8 mouse cellular contexts compared by ENCODE assay signal in genomic region chr11:32498757-32499535, GRCm38 (mm10). TPM values are rescaled to one million over a fixed set of nuclear protein-coding genes. Genes with fewer than 3 reads are reported as not detected.
A peak's percentile ranks its signal among the peaks of the same experiment; 100 is the strongest.
DNase-seq lines count a peak whose midpoint lies in the region; ATAC-seq lines count a peak whose summit lies in the region.

No protein-coding gene starts in this region.

- ATAC-seq in midbrain, embryonic 14.5 days (ENCODE audit: low FRiP score, low TSS enrichment), result no peak

- no peak overlapping the region for H3K27ac ChIP-seq in midbrain, embryonic 14.5 days (replicated peaks; ENCODE audit: low read depth, low read length)
- no peak overlapping the region for H3K27ac ChIP-seq in midbrain, embryonic 10.5 days (replicated peaks)

- H3K36me3 ChIP-seq in midbrain, embryonic 14.5 days (ENCODE audit: control insufficient read depth, insufficient read depth, low read length), result peaks cover 15% of the 10 kb centered on the region; the same call in 1 of the 2 replicates
- H3K36me3 ChIP-seq in midbrain, embryonic 10.5 days, result peaks cover 47% of the 10 kb centered on the region

- no peaks in the 10 kb centered on the region for H3K9me3 ChIP-seq in midbrain, embryonic 14.5 days (ENCODE audit: control insufficient read depth, low read length)
- no peaks in the 10 kb centered on the region for H3K9me3 ChIP-seq in midbrain, embryonic 10.5 days (replicated peaks)

- H3K4me1 ChIP-seq in midbrain, embryonic 14.5 days (ENCODE audit: control insufficient read depth, insufficient read depth, low read length), result no peaks in the 10 kb centered on the region
- no peaks in the 10 kb centered on the region for H3K4me1 ChIP-seq in midbrain, embryonic 10.5 days

- no peak overlapping the region for H3K9ac ChIP-seq in midbrain, embryonic 14.5 days (replicated peaks; ENCODE audit: low read length)

- H3K27me3 ChIP-seq in midbrain, embryonic 14.5 days (ENCODE audit: control insufficient read depth, insufficient read depth, low read length), result no peaks in the 10 kb centered on the region
- H3K27me3 ChIP-seq in midbrain, embryonic 10.5 days (ENCODE audit: low read depth, poor library complexity, severe bottlenecking), result no peaks in the 10 kb centered on the region

- WGBS in midbrain, embryonic 14.5 days, result 83% methylated on average over 7 of the region's 7 CpGs
- WGBS in midbrain, embryonic 10.5 days, result 95% methylated on average over 7 of the region's 7 CpGs

- intact Hi-C loops in gastrocnemius, postnatal 14 days (cut with DNase I; ENCODE audit: low total_unique reads), result loop anchor here (5.0 kb wide), 1 partner anchor 37 kb away; no protein-coding TSS in a partner anchor

- no peak overlapping the region for H3K4me2 ChIP-seq in midbrain, embryonic 14.5 days (ENCODE audit: low read length)

- no peak overlapping the region for H3K4me3 ChIP-seq in midbrain, embryonic 14.5 days (replicated peaks; ENCODE audit: low read depth, low read length)
- H3K4me3 ChIP-seq in midbrain, embryonic 10.5 days, result no peak overlapping the region

- peak; percentile 30 to 73 for DNase-seq in adrenal gland, adult (ENCODE audit: inconsistent age in 2 of 2, low spot score in 1 of 2)
- DNase-seq in adrenal gland, postnatal 4 days (ENCODE audit: low spot score in 2 of 2), result no peak
- peak; percentile 64 for DNase-seq in midbrain, embryonic 14.5 days
- DNase-seq in midbrain, embryonic 10.5 days (ENCODE audit: low spot score), result no peak
- peak; percentile 25 for DNase-seq in gastrocnemius, postnatal 14 days
- DNase-seq in lung, postnatal 25 days (ENCODE audit: low spot score), result peak; percentile 8
- no peak for DNase-seq in thymus, postnatal 36 days
- DNase-seq in spleen, adult 12 weeks (ENCODE audit: low spot score), result no peak

RNA-seq across cellular contexts. Expression of gene Efcab9, which starts 32.9 kb away (rescaled TPM):
- total RNA-seq in adrenal gland, postnatal 4 days (2021), result 1 to 10 TPM in 1 of 2 experiments, under 1 TPM in 1; 0.42 to 1.6 TPM
- polyA plus RNA-seq in midbrain, embryonic 14.5 days (2014; fragmentation: Nextera tagmentation; extraction: Ambion mirVana), result 0.47 TPM in 1 of 2 replicates, not detected in the other
- 0.32 TPM in 1 of 2 replicates, not detected in the other for polyA plus RNA-seq in midbrain, embryonic 10.5 days (2016; fragmentation: Nextera tagmentation; extraction: Ambion mirVana)
- under 1 TPM; 0.47 to 0.70 TPM for total RNA-seq in gastrocnemius, postnatal 14 days (2021)

RNA-seq across cellular contexts. Expression of gene Stk10, which starts 34.2 kb away (rescaled TPM):
- total RNA-seq in adrenal gland, postnatal 4 days (2021), result 10 to 100 TPM in 1 of 2 experiments, 1 to 10 TPM in 1; 9.0 to 11.5 TPM
- 1.4 and 1.6 TPM in 2 replicates for polyA plus RNA-seq in midbrain, embryonic 14.5 days (2014; fragmentation: Nextera tagmentation; extraction: Ambion mirVana)
- polyA plus RNA-seq in midbrain, embryonic 10.5 days (2016; fragmentation: Nextera tagmentation; extraction: Ambion mirVana), result 1.5 and 2.1 TPM in 2 replicates
- 1 to 10 TPM; 4.9 to 6.9 TPM for total RNA-seq in gastrocnemius, postnatal 14 days (2021)

RNA-seq across cellular contexts. Expression of gene Ubtd2, which starts 43.8 kb away (rescaled TPM):
- total RNA-seq in adrenal gland, postnatal 4 days (2021), result 10 to 100 TPM; 26.1 to 30.9 TPM
- polyA plus RNA-seq in midbrain, embryonic 14.5 days (2014; fragmentation: Nextera tagmentation; extraction: Ambion mirVana), result 57.0 and 63.8 TPM in 2 replicates
- polyA plus RNA-seq in midbrain, embryonic 10.5 days (2016; fragmentation: Nextera tagmentation; extraction: Ambion mirVana), result 60.9 and 62.3 TPM in 2 replicates
- 10 to 100 TPM; 18.9 to 21.4 TPM for total RNA-seq in gastrocnemius, postnatal 14 days (2021)

Comparison
In these comparisons a context has a peak if more than half of its experiments do, and no peak if none do; other contexts are left out.
1. DNase-seq: peak in adrenal gland, adult (2 of 2), midbrain, embryonic 14.5 days (single experiment), gastrocnemius, postnatal 14 days (single experiment) and lung, postnatal 25 days (single experiment); none in adrenal gland, postnatal 4 days (0 of 2), midbrain, embryonic 10.5 days (single experiment), thymus, postnatal 36 days (0 of 2) and spleen, adult 12 weeks (single experiment).